Mouse (Mus musculus) ES-E14 (cell line): ENCODE results near the gene Henmt1.

ENCODE experiments used
- HCFC1 ChIP-seq: IDR thresholded peaks from 2 replicates; pipeline ENCODE4 v1.6.1; 2012; ENCODE audit warnings: low read length, inconsistent platforms, borderline replicate concordance; ENCODE audit not compliant: insufficient read depth
- ZC3H11A ChIP-seq: IDR thresholded peaks from 2 replicates; pipeline ENCODE4 v1.6.1; 2012; ENCODE audit warnings: low read depth, mild to moderate bottlenecking, inconsistent platforms, low read length, borderline replicate concordance

GRCm38 (mm10) chr3:108916857-108917256, 22.8 kb upstream of the Henmt1 start:
- TF ChIP-seq ZC3H11A, result no peak
- no peak for TF ChIP-seq HCFC1
